ENCODE assay signal across 17 mouse cellular contexts in genomic region chr10:67615016-67615415, GRCm38 (mm10).
"Had no signal": no experiment of that assay in that cellular context is flagged by ENCODE, and none has a peak within 500 bp of the region (broad histone marks: within the 10 kb centered on the region; RNA-seq: fewer than 3 reads in every experiment).

No protein-coding gene starts in this region.

- H3K27ac ChIP-seq: kidney, postnatal 0 days; layer of hippocampus, adult 2 months; left cerebral cortex, adult 2 months; limb, embryonic 10.5 days; liver, embryonic 15.5 days; midbrain, embryonic 10.5 days; neural tube, embryonic 15.5 days; stomach, postnatal 0 days had no signal

- DNase-seq: kidney, adult 11 months; kidney, adult 9 months; kidney, postnatal 4 days; lung, adult 2 months; lung, postnatal 4 days; right cerebral cortex, adult 18-20 months; thymus, adult 18-20 months; thymus, postnatal 14 days had no signal

- H3K4me1 ChIP-seq: limb, embryonic 10.5 days; liver, embryonic 15.5 days; midbrain, embryonic 10.5 days; neural tube, embryonic 15.5 days had no signal

- H3K4me3 ChIP-seq: layer of hippocampus, adult 2 months; left cerebral cortex, adult 2 months; limb, embryonic 10.5 days; liver, embryonic 15.5 days; midbrain, embryonic 10.5 days; myocyte; neural tube, embryonic 15.5 days had no signal
